Mouse (Mus musculus): ENCODE results near the gene Dcbld1. TPM values are rescaled to one million over a fixed set of nuclear protein-coding genes. Genes with fewer than 3 reads are reported as not detected.

The Dcbld1 gene
- total RNA-seq, 2 experiments from 2014 or later: 6.1 to 6.8 TPM

GRCm38 (mm10) chr10:52360862-52361609 is 127.6 kb downstream of the Dcbld1 start:
- Histone ChIP-seq H3K27ac (no peak overlapping the region), H3K4me3 (no peak overlapping the region)
- no peak for TF ChIP-seq CTCF (conservative IDR thresholded peaks at IDR 0.05)
- DNase-seq (ENCODE audit: low spot score in 2 of 2): no peak

GRCm38 (mm10) chr10:52368376-52368775 is 135.0 kb downstream of the Dcbld1 start:
- no peak overlapping the region for H3K4me3 ChIP-seq
- no peak for DNase-seq (ENCODE audit: low spot score in 2 of 2)
- no peak overlapping the region for H3K27ac ChIP-seq
- TF ChIP-seq CTCF (conservative IDR thresholded peaks at IDR 0.05): no peak

Other genes with a start within 250 kb of the Dcbld1 start
- gene Vgll2, start 211.1 kb upstream of the Dcbld1 start, total RNA-seq (2021): not detected
- gene Ros1, start 38.4 kb upstream of the Dcbld1 start, total RNA-seq (2021): not detected
- not detected for gene Gm26741, start 125.1 kb downstream of the Dcbld1 start, total RNA-seq (2021)
- gene Gopc, start 148.5 kb downstream of the Dcbld1 start, total RNA-seq (2021): 10 to 100 TPM; 40.2 to 41.7 TPM
- not detected for gene Nepn, start 155.4 kb downstream of the Dcbld1 start, total RNA-seq (2021)
- 10 to 100 TPM; 60.0 to 63.8 TPM for gene Nus1, start 183.9 kb downstream of the Dcbld1 start, total RNA-seq (2021)

Measured in layer of hippocampus, adult 2 months (tissue).